9 mouse cellular contexts compared by ENCODE assay signal in the genomic region with DNA sequence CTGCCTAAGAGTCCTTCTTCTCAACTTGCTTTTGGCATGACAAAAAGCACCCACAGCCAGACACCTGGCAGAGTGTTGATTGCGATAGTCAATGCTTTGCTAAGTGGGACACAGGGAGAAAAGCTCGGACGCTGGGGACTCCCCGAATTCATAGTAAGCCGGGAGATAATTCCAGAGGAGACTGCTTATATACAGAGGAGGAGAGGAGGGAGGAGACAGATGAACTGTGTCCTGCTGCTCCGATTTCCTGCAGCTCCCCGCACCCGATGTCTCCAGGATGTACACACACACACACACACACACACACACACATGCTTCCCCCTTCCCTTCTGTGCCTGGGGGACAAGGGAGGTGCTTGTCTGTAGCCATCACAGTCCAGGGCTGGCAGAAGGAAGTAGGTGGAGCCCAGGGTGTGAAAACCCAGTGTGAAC. TPM values are rescaled to one million over a fixed set of nuclear protein-coding genes. Genes with fewer than 3 reads are reported as not detected.
A peak's percentile ranks its signal among the peaks of the same experiment; 100 is the strongest.
DNase-seq lines count a peak whose midpoint lies in the region; ATAC-seq and TF ChIP-seq lines count a peak whose summit lies in the region.
"Had no signal": no experiment of that assay in that cellular context is flagged by ENCODE, and none has a peak within 500 bp of the region (broad histone marks: within the 10 kb centered on the region; RNA-seq: fewer than 3 reads in every experiment).

No protein-coding gene starts in this region.

- DNase-seq in cerebellum, adult 2 months = no peak
- no peak for DNase-seq in cerebellum, postnatal 36 days
- DNase-seq in forebrain, embryonic 11.5 days (ENCODE audit: low spot score) = no peak
- peak; percentile 66 for DNase-seq in heart, postnatal 25 days (ENCODE audit: low spot score)
- DNase-seq in kidney, postnatal 36 days = peak; percentile 74 to 87
- peak; percentile 46 for DNase-seq in midbrain, embryonic 14.5 days
- DNase-seq in cerebellum, adult 9-10 months = no peak

- no peak for TF ChIP-seq CTCF in cerebellum, adult 2 months (IDR thresholded peaks at IDR 0.05; ENCODE audit: borderline replicate concordance, insufficient read depth, low read depth, low read length)

- peak overlapping the region; percentile 45; the same call in 1 of the 2 replicates for H3K27ac ChIP-seq in cerebellum, adult 2 months (ENCODE audit: insufficient read depth, low read length)
- peak overlapping the region; percentile 25; the same call in 1 of the 2 replicates for H3K27ac ChIP-seq in forebrain, embryonic 11.5 days (ENCODE audit: low read depth, low read length)
- H3K27ac ChIP-seq in midbrain, embryonic 14.5 days (replicated peaks; ENCODE audit: low read depth, low read length) = peak overlapping the region; percentile 49

- WGBS in cerebellum, adult 2 months = 14% methylated on average over 8 of the region's 8 CpGs
- 63% methylated on average over 8 of the region's 8 CpGs for WGBS in forebrain, embryonic 11.5 days
- 26% methylated on average over 8 of the region's 8 CpGs for WGBS in midbrain, embryonic 14.5 days

- no peak overlapping the region for H3K4me3 ChIP-seq in cerebellum, adult 2 months (replicated peaks; ENCODE audit: insufficient read depth, low read depth, low read length)
- no peak overlapping the region for H3K4me3 ChIP-seq in forebrain, embryonic 11.5 days (ENCODE audit: low read depth, low read length)
- no peak overlapping the region for H3K4me3 ChIP-seq in midbrain, embryonic 14.5 days (replicated peaks; ENCODE audit: low read depth, low read length)
- H3K4me3 ChIP-seq: myocyte had no signal

- no peak for ATAC-seq in forebrain, embryonic 11.5 days (replicated peaks; ENCODE audit: low FRiP score)
- no peak for ATAC-seq in midbrain, embryonic 14.5 days (ENCODE audit: low FRiP score, low TSS enrichment)
- ATAC-seq in megakaryocyte-erythroid progenitor cell, adult 5-6 weeks (replicated peaks; ENCODE audit: low FRiP score, low TSS enrichment, poor library complexity, severe bottlenecking) = no peak

- no peak for TF ChIP-seq POLR2A in cerebellum, adult 2 months (IDR thresholded peaks at IDR 0.05; ENCODE audit: borderline replicate concordance, insufficient read depth, low read length)

- no peaks in the 10 kb centered on the region for H3K36me3 ChIP-seq in forebrain, embryonic 11.5 days (ENCODE audit: control insufficient read depth, insufficient read depth, low read length)
- no peaks in the 10 kb centered on the region for H3K36me3 ChIP-seq in midbrain, embryonic 14.5 days (ENCODE audit: control insufficient read depth, insufficient read depth, low read length)

- no peak overlapping the region for H3K4me2 ChIP-seq in forebrain, embryonic 11.5 days (ENCODE audit: low read depth, low read length, severe bottlenecking)
- 0 out of 2 replicates have a peak overlapping the region, but pooled peaks have one; percentile 6 for H3K4me2 ChIP-seq in midbrain, embryonic 14.5 days (ENCODE audit: low read length)

- H3K4me1 ChIP-seq in cerebellum, adult 2 months (ENCODE audit: control insufficient read depth, insufficient read depth, low read length) = peaks cover 37% of the 10 kb centered on the region
- peaks cover 32% of the 10 kb centered on the region for H3K4me1 ChIP-seq in forebrain, embryonic 11.5 days (replicated peaks; ENCODE audit: control insufficient read depth, insufficient read depth, low read length)
- H3K4me1 ChIP-seq in midbrain, embryonic 14.5 days (ENCODE audit: control insufficient read depth, insufficient read depth, low read length) = peaks cover 50% of the 10 kb centered on the region

- intact Hi-C loops in heart, postnatal 25 days (cut with DNase I) = loop anchor here (5.0 kb wide), 1 partner anchor 48 kb away; a partner anchor contains a TSS

- no peaks in the 10 kb centered on the region for H3K9me3 ChIP-seq in forebrain, embryonic 11.5 days (ENCODE audit: control insufficient read depth, low read length)
- H3K9me3 ChIP-seq in midbrain, embryonic 14.5 days (ENCODE audit: control insufficient read depth, low read length) = no peaks in the 10 kb centered on the region

- H3K9ac ChIP-seq in forebrain, embryonic 11.5 days (ENCODE audit: low read length) = 0 out of 2 replicates have a peak overlapping the region, but pooled peaks have one; percentile 30
- H3K9ac ChIP-seq in midbrain, embryonic 14.5 days (replicated peaks; ENCODE audit: low read length) = no peak overlapping the region

- H3K27me3 ChIP-seq in cerebellum, adult 2 months (ENCODE audit: control insufficient read depth, insufficient read depth, low read length) = no peaks in the 10 kb centered on the region
- no peaks in the 10 kb centered on the region for H3K27me3 ChIP-seq in forebrain, embryonic 11.5 days (ENCODE audit: control insufficient read depth, insufficient read depth, low read length)
- H3K27me3 ChIP-seq in midbrain, embryonic 14.5 days (ENCODE audit: control insufficient read depth, insufficient read depth, low read length) = no peaks in the 10 kb centered on the region

RNA-seq across cellular contexts. Expression of a gene that starts 17.0 kb away (rescaled TPM):
- polyA plus RNA-seq in cerebellum, adult 2 months (2012; rRNA removed) = 41.6 and 42.0 TPM in 2 replicates
- 26.2 and 29.0 TPM in 2 replicates for polyA plus RNA-seq in forebrain, embryonic 11.5 days (2014; fragmentation: Nextera tagmentation; extraction: Ambion mirVana)
- total RNA-seq in heart, postnatal 25 days (2021) = 10 to 100 TPM; 50.4 to 55.1 TPM
- 29.6 and 31.1 TPM in 2 replicates for polyA plus RNA-seq in midbrain, embryonic 14.5 days (2014; fragmentation: Nextera tagmentation; extraction: Ambion mirVana)
- 1.7 and 2.3 TPM in 2 replicates for total RNA-seq in megakaryocyte-erythroid progenitor cell, adult 5-6 weeks (2014; fragmentation: Nextera tagmentation)
- 0.19 and 2.8 TPM in 2 replicates for total RNA-seq in megakaryocyte-erythroid progenitor cell, adult 5-6 weeks (2017)

RNA-seq across cellular contexts. Expression of a gene that starts 46.8 kb away (rescaled TPM):
- 29.6 and 30.2 TPM in 2 replicates for polyA plus RNA-seq in cerebellum, adult 2 months (2012; rRNA removed)
- 84.8 and 87.7 TPM in 2 replicates for polyA plus RNA-seq in forebrain, embryonic 11.5 days (2014; fragmentation: Nextera tagmentation; extraction: Ambion mirVana)
- total RNA-seq in heart, postnatal 25 days (2021) = 10 to 100 TPM; 40.7 to 45.3 TPM
- 58.9 and 69.9 TPM in 2 replicates for polyA plus RNA-seq in midbrain, embryonic 14.5 days (2014; fragmentation: Nextera tagmentation; extraction: Ambion mirVana)
- 30.9 and 35.9 TPM in 2 replicates for total RNA-seq in megakaryocyte-erythroid progenitor cell, adult 5-6 weeks (2014; fragmentation: Nextera tagmentation)
- total RNA-seq in megakaryocyte-erythroid progenitor cell, adult 5-6 weeks (2017) = 14.2 and 24.7 TPM in 2 replicates

Comparison
In these comparisons a context has a peak if more than half of its experiments do, and no peak if none do; other contexts are left out.
1. DNase-seq: peak in heart, postnatal 25 days (single experiment), kidney, postnatal 36 days (2 of 2) and midbrain, embryonic 14.5 days (single experiment); none in cerebellum, adult 2 months (0 of 2), cerebellum, postnatal 36 days (0 of 2), forebrain, embryonic 11.5 days (single experiment) and cerebellum, adult 9-10 months (single experiment).
2. Peak in every context shown above with its lines, with median percentiles within 50 percentile points of each other: H3K27ac ChIP-seq.